Mouse (Mus musculus) MEL (cell line): Measurements from ENCODE around the gene Dlgap1. TPM values are rescaled to one million over a fixed set of nuclear protein-coding genes. Genes with fewer than 3 reads are reported as not detected.

Experiments
- DNase-seq: peaks from one replicate; pipeline ENCODE4 v3.0.0; 2011; ENCODE audit warnings: low read depth, low spot score
- H3K27ac ChIP-seq: 2 replicates; pipeline ENCODE4 v1.5.1; 2012; ENCODE audit warnings: low read depth, mild to moderate bottlenecking, control low read depth, low read length, moderate library complexity; ENCODE audit not compliant: control insufficient read depth
- H3K27me3 ChIP-seq, 2 experiments: fragments of 150-350 bp in 1 of 2; sonication (generic) in 1 of 2; 2 replicates each; pipeline ENCODE4 v1.6.1; 2012; ENCODE audit warnings: low read length in 2 of 2, mild to moderate bottlenecking in 2 of 2, improper control_type of control experiment in 1 of 2, moderate library complexity in 1 of 2; ENCODE audit not compliant: insufficient read depth in 2 of 2, control insufficient read depth in 1 of 2
- H3K36me3 ChIP-seq, 2 experiments: 2 replicates each; pipeline ENCODE4 v1.6.1; 2012 to 2014; ENCODE audit warnings: low read length in 2 of 2, improper control_type of control experiment in 1 of 2, inconsistent platforms in 1 of 2, mild to moderate bottlenecking in 1 of 2; ENCODE audit not compliant: insufficient read depth in 2 of 2, control insufficient read depth in 1 of 2
- H3K4me1 ChIP-seq, 2 experiments: fragments of 150-350 bp in 1 of 2; sonication (generic) in 1 of 2; 2 replicates each; pipeline ENCODE4 v1.6.1; 2012; ENCODE audit warnings: low read length in 2 of 2, improper control_type of control experiment in 1 of 2, mild to moderate bottlenecking in 1 of 2; ENCODE audit not compliant: insufficient read depth in 2 of 2, control insufficient read depth in 1 of 2
- H3K4me3 ChIP-seq, 2 experiments: fragments of 150-350 bp in 1 of 2; sonication (generic) in 1 of 2; 2 replicates each; pipeline ENCODE4 v1.5.1; 2012; ENCODE audit warnings: low read depth in 2 of 2, low read length in 2 of 2, mild to moderate bottlenecking in 2 of 2, moderate library complexity in 2 of 2, control low read depth in 1 of 2, improper control_type of control experiment in 1 of 2; ENCODE audit not compliant: control insufficient read depth in 1 of 2, insufficient read depth in 1 of 2
- H3K79me2 ChIP-seq: 2 replicates; pipeline ENCODE4 v1.6.1; 2012; ENCODE audit warnings: mild to moderate bottlenecking, low read length, moderate library complexity; ENCODE audit not compliant: control insufficient read depth, poor library complexity, insufficient read depth
- H3K9ac ChIP-seq: 2 replicates; pipeline ENCODE4 v1.6.1; 2012; ENCODE audit warnings: low read depth, mild to moderate bottlenecking, control low read depth, low read length, moderate library complexity; ENCODE audit not compliant: control insufficient read depth, poor library complexity, severe bottlenecking
- H3K9me3 ChIP-seq: fragments of 150-350 bp; sonication (generic); replicated peaks from 2 replicates; pipeline ENCODE4 v1.6.1; 2012; ENCODE audit warnings: mild to moderate bottlenecking, low read length, improper control_type of control experiment, moderate library complexity; ENCODE audit not compliant: insufficient read depth
- ELF1 ChIP-seq: IDR thresholded peaks from 2 replicates; pipeline ENCODE4 v1.6.1; 2014; ENCODE audit warnings: low read depth, mild to moderate bottlenecking, inconsistent platforms, low read length, improper control_type of control experiment, moderate library complexity
- EP300 ChIP-seq, 2 experiments: IDR thresholded peaks; 2 replicates each; pipeline ENCODE4 v1.6.1; 2011; ENCODE audit warnings: improper control_type of control experiment in 2 of 2, low read length in 2 of 2, low read depth in 1 of 2, mild to moderate bottlenecking in 1 of 2
- GABPA ChIP-seq: IDR thresholded peaks from 2 replicates; pipeline ENCODE4 v1.6.1; 2012; ENCODE audit warnings: low read depth, mild to moderate bottlenecking, inconsistent platforms, low read length, improper control_type of control experiment, moderate library complexity
- GATA1 ChIP-seq: IDR thresholded peaks from 2 replicates; pipeline ENCODE4 v1.6.1; 2011; ENCODE audit warnings: low read depth, low read length, improper control_type of control experiment
- KAT2A ChIP-seq: conservative IDR thresholded peaks from 2 replicates; pipeline ENCODE4 v1.6.1; 2012; ENCODE audit warnings: low read depth, low read length, improper control_type of control experiment, inconsistent platforms
- MAX ChIP-seq: IDR thresholded peaks from 2 replicates; pipeline ENCODE4 v1.6.1; 2011; ENCODE audit warnings: low read length, improper control_type of control experiment
- MAZ ChIP-seq: IDR thresholded peaks from 2 replicates; pipeline ENCODE4 v1.6.1; 2012; ENCODE audit warnings: low read depth, mild to moderate bottlenecking, inconsistent platforms, low read length, improper control_type of control experiment
- MEF2A ChIP-seq: IDR thresholded peaks from 2 replicates; pipeline ENCODE4 v1.6.1; 2014; ENCODE audit warnings: low read depth, mild to moderate bottlenecking, inconsistent platforms, low read length, improper control_type of control experiment; ENCODE audit not compliant: poor library complexity, insufficient replicate concordance, severe bottlenecking; ENCODE audit errors: extremely low read depth
- MXI1 ChIP-seq: IDR thresholded peaks from 2 replicates; pipeline ENCODE4 v1.6.1; 2011; ENCODE audit warnings: mild to moderate bottlenecking, low read depth, low read length, improper control_type of control experiment
- NRF1 ChIP-seq: IDR thresholded peaks from 2 replicates; pipeline ENCODE4 v1.6.1; 2014; ENCODE audit warnings: low read depth, mild to moderate bottlenecking, inconsistent platforms, low read length, improper control_type of control experiment, moderate library complexity; ENCODE audit not compliant: poor library complexity, insufficient read depth, severe bottlenecking
- POLR2AphosphoS5 ChIP-seq: IDR thresholded peaks from 2 replicates; pipeline ENCODE4 v1.6.1; 2012; ENCODE audit warnings: low read depth, borderline replicate concordance, mild to moderate bottlenecking, inconsistent platforms, low read length, moderate library complexity, mixed read lengths
- RAD21 ChIP-seq: IDR thresholded peaks from 2 replicates; pipeline ENCODE4 v1.6.1; 2011; ENCODE audit warnings: mild to moderate bottlenecking, low read depth, low read length, improper control_type of control experiment
- RCOR1 ChIP-seq: IDR thresholded peaks from 2 replicates; pipeline ENCODE4 v1.6.1; 2012; ENCODE audit warnings: low read depth, mild to moderate bottlenecking, inconsistent platforms, low read length, improper control_type of control experiment
- TBP ChIP-seq: IDR thresholded peaks from 2 replicates; pipeline ENCODE4 v1.8.0; 2011; ENCODE audit warnings: low read depth, low read length, improper control_type of control experiment
- TCF12 ChIP-seq: IDR thresholded peaks from 2 replicates; pipeline ENCODE4 v1.6.1; 2014; ENCODE audit warnings: low read depth, mild to moderate bottlenecking, inconsistent platforms, low read length, improper control_type of control experiment, moderate library complexity
- ZC3H11A ChIP-seq: IDR thresholded peaks from 2 replicates; pipeline ENCODE4 v1.6.1; 2012; ENCODE audit warnings: low read depth, mild to moderate bottlenecking, inconsistent platforms, low read length, improper control_type of control experiment
- ZKSCAN1 ChIP-seq: IDR thresholded peaks from 2 replicates; pipeline ENCODE4 v1.6.1; 2012; ENCODE audit warnings: low read depth, mild to moderate bottlenecking, inconsistent platforms, low read length, improper control_type of control experiment, moderate library complexity
- polyA plus RNA-seq, 2 experiments: library from polyadenylated mRNA; stranded (reverse) in 1 of 2; unstranded in 1 of 2; fragments of >175 nt in 1 of 2; fragments of >200 nt in 1 of 2; gene quantifications; 2 replicates each; pipeline versions ENCODE4 v1.2.1 to v1.2.4; 2012; ENCODE audit warnings: low replicate concordance in 2 of 2, low read depth in 1 of 2; ENCODE audit not compliant: insufficient read length in 2 of 2, insufficient read depth in 1 of 2, missing spikeins in 1 of 2
- total RNA-seq: library from RNA; depleted of rRNA; stranded (reverse); fragments of 300-350 nt; gene quantifications from 2 replicates; pipeline ENCODE4 v1.2.3, GENCODE M21; 2012

Dlgap1 gene
- total and polyA plus RNA-seq, 3 experiments, result 0.06 TPM; not detected in 2

DNA sequence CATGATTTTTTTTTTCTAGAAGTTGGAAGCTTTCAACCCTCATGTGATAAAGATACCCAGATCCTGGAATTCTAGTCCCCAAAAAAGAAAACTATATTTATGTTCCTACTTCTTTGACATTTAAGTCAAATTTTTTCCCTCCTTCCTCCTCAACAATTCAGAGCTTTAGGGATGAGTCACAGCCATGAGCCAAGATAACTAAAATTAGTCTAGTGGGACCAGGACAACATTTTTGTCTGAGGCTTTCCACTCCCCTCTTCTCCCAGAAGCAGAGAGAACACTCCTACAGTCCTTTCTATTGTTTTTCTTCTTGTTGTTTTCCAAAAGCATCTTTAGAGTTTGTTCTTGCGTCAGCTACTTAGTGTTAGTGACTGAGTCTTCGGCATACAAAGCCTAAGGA lies 627.5 kb downstream of the Dlgap1 start:
- TF ChIP-seq ZC3H11A, result no peak
- TF ChIP-seq MEF2A, result no peak
- TF ChIP-seq MAX, result no peak
- no peak for TF ChIP-seq KAT2A
- no peak for TF ChIP-seq ELF1
- no peak for TF ChIP-seq MAZ
- TF ChIP-seq RAD21, result no peak
- TF ChIP-seq MXI1, result no peak
- no peak for TF ChIP-seq POLR2AphosphoS5
- no peak for TF ChIP-seq NRF1
- no peak for TF ChIP-seq EP300 (IDR thresholded peaks at IDR 0.05; ENCODE audit: low read depth in 1 of 2, low read length in 2 of 2)
- no peak overlapping the region for H3K9ac ChIP-seq
- DNase-seq, result no peak
- no peaks in the 10 kb centered on the region for H3K79me2 ChIP-seq
- H3K9me3 ChIP-seq, result no peaks in the 10 kb centered on the region
- no peak overlapping the region for H3K27ac ChIP-seq
- H3K27me3 ChIP-seq, result no peaks in the 10 kb centered on the region; a peak in 1 of 4 replicates
- no peaks in the 10 kb centered on the region for H3K36me3 ChIP-seq
- no peaks in the 10 kb centered on the region for H3K4me1 ChIP-seq
- no peak overlapping the region for H3K4me3 ChIP-seq

DNA sequence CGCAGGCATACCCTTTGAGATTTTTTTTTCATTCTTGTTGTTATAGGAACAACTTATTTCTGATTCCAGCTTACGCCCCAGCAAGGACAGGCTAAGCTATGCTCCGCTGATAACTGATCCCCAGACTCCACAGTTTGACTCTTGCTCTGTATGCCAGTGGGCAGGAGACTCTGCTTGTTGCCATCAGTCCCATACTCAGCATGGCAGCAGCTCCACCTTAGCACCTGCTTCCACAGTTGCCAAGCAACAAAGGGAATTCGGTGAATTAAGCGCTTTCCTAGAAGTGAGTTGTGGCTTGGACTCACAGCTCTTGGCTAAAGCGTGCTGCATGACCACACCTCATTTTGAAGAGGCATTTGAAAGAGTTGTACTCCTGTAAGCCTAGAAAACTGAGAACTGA lies 631.6 kb downstream of the Dlgap1 start:
- Histone ChIP-seq H3K79me2 (no peaks in the 10 kb centered on the region), H3K9me3 (no peaks in the 10 kb centered on the region), H3K27me3 (no peaks in the 10 kb centered on the region; a peak in 1 of 4 replicates), H3K4me1 (no peaks in the 10 kb centered on the region), H3K9ac (no peak overlapping the region), H3K36me3 (no peaks in the 10 kb centered on the region), H3K27ac (no peak overlapping the region), H3K4me3 (no peak overlapping the region)
- no peak for DNase-seq
- no peak for TF ChIP-seq RCOR1
- no peak for TF ChIP-seq ZKSCAN1
- no peak for TF ChIP-seq MEF2A
- no peak for TF ChIP-seq GATA1
- TF ChIP-seq TBP, result no peak

DNA sequence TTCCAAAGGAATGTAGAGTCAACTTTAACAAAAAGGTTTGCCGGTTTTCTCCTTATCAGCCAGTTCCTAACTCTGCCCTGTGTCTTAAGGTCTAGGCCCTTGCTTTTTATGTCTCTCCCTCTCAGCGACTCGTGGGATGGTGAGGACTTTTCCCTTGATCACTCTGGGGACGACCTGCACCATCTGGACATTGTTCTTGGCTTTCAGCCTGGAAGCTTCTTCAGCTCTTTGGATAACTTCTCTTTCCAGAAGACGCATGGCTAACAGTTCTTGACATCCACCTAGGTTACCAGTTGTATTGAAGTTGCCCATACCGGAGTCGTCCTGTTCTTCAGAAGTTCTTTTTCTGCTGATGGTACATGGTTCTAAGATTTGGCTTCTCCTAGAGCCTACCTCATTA lies 633.2 kb downstream of the Dlgap1 start:
- Histone ChIP-seq H3K4me3 (no peak overlapping the region), H3K79me2 (no peaks in the 10 kb centered on the region), H3K27me3 (no peaks in the 10 kb centered on the region; a peak in 1 of 4 replicates), H3K9ac (no peak overlapping the region), H3K4me1 (no peaks in the 10 kb centered on the region), H3K27ac (no peak overlapping the region), H3K36me3 (no peaks in the 10 kb centered on the region), H3K9me3 (no peaks in the 10 kb centered on the region)
- TF ChIP-seq TCF12, result no peak
- no peak for TF ChIP-seq EP300 (IDR thresholded peaks at IDR 0.05; ENCODE audit: low read depth in 1 of 2, low read length in 2 of 2)
- no peak for TF ChIP-seq MEF2A
- no peak for TF ChIP-seq GABPA
- DNase-seq, result no peak
